Mouse (Mus musculus): ENCODE results near the gene Syt8.
"Not testable (repeated sequence)": the region's sequence is repeated elsewhere in the genome, so short reads cannot be mapped to it uniquely, and the experiment has no call there.

The Syt8 gene

GRCm38 (mm10) chr7:142434137-142434865, at the start of gene Syt8:
Syt8 (plus strand) TSS chr7:142434850.
- in situ Hi-C loops (cut with MboI; ENCODE audit: low sequenced_read_pairs), result loop anchor here (10.0 kb wide), 1 partner anchor 240 kb away; no protein-coding TSS in a partner anchor

DNA sequence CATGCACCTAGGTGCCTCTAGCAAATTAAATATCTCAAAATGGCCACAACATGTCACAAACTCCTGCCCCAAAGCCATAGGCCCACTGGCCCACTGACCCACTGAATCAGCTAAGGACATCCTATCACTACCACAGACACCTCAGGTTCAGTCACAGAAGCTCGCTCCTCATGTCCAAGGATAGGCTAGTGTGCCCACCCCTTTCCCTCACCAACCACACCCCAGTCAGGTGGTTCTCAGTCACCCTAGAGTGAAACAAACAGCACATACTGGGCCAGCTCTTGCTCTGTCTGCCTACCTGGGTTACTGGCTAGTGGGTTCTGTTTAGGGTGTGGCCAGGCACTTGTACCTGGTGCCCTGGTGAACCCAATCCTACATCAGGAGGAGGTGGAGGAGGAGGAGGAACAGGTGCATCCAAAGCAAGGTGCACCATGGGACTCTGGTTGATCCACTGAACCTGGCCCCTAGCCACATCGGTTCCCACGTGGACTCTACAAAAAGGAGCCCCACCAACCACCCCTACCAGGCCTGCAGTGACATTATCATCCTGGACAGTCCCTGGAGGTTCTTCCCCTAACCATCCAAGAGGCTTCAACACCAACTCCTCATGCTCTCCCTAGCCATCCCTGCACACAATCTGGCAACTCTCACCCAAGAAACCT, 48.8 kb upstream of the Syt8 start:
- in situ Hi-C loops (cut with MboI; ENCODE audit: low sequenced_read_pairs), result no loop called here

DNA sequence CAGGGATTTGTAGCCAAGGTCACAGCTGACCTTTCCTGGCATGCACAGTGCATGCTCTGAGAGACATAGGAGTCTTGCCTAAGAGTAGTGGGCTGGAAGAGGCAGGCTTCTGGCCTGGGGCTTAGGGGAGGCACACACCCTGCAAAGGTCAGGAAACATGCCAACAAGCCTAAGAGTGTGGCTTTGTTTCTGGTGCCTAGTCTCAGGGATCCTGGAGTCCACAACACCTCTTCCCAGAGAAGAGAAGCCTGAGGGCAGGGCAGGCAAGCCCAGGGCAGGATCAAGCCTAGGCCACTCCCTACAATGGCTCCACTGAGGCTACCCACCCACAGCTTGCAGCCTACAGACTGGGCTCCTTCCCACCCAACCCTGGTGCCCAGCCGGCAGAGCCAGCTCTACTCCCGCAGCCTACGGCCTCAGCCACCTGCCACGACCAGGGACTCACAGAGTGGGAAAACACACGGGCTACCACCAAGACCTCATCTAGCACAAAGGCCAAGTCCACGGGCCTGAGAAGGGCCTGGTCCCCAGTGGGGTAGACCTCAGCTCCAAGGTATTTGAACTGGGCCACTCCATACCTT, 47.9 kb upstream of the Syt8 start:
- in situ Hi-C loops (cut with MboI; ENCODE audit: low sequenced_read_pairs), result no loop called here

DNA sequence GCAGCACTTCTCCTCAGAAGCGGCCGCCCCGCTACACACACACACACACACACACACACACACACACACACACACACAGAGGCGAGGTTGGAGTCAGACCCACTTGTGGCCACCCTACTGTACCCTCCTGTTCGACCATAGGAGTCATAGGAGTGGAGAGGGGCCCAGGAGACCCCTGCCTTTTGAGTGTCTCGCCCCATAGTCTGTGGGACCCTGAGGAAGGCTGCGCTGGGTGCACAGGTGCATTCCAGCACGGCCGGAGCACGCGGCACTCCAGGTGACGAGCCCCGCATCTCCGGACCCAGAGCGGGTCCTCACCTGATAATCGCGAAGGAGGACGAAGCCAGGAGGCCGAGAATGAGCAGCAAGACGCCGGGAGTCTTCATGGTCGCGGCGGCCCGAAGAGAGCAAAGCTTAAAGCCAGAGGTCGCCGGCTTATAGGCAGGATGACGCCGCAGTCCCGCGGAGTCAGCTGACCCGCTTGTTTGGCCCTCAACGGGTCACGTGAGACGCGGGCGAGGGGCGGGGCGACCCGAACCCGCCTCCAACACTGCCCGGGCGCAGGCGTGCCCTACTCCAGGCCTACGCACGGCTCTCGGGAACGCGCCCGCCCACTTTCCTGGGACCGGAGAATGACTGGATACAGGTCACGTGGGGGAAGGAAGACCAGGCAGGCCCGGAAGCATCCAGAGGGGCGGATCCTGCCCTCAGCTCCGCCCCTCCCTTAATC, 47.1 kb upstream of the Syt8 start, which contains the start of gene Ctsd:
Ctsd (minus strand) TSS at position 620 of the 730 bp plus-strand sequence.
- in situ Hi-C loops (cut with MboI; ENCODE audit: low sequenced_read_pairs), result no loop called here

DNA sequence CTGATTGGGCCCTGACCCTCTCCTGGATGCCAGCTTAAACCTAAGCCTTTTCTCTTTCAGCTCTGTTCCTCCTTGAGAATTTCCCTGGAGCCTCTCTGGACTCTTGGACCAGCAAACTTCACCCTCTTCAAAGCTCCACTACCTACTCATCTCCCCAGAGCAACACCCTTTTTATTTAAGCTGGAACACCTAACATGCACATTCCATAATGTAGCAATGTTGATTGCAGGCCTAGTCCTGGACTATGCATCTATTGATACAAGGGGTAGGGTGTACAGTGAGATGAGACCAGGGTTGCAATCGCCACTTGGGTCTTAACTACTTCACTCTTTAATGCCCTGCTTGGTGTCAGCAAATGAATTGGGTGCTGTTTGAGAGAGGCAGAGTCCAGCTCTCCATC, 46.5 kb upstream of the Syt8 start:
- in situ Hi-C loops (cut with MboI; ENCODE audit: low sequenced_read_pairs), result no loop called here

DNA sequence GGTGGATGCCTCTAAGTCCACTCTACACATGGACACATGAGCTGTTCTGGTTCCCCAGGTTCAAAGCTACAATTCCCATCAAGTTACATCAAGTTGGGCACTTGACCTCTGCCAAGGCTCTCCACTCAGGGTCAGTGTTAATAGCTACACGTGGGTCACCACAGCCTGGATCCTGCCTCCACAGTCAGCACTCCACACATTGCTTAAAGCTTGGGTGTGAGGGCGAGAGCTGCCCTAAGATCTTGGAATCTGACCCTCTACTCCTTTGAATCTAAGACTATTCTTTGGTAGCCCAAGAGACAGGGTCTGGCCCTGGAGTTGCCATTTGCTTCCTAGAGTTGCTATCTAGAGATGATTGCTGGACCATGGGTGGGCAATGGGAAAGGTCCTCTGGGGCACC, 45.9 kb upstream of the Syt8 start:
- in situ Hi-C loops (cut with MboI; ENCODE audit: low sequenced_read_pairs), result no loop called here

DNA sequence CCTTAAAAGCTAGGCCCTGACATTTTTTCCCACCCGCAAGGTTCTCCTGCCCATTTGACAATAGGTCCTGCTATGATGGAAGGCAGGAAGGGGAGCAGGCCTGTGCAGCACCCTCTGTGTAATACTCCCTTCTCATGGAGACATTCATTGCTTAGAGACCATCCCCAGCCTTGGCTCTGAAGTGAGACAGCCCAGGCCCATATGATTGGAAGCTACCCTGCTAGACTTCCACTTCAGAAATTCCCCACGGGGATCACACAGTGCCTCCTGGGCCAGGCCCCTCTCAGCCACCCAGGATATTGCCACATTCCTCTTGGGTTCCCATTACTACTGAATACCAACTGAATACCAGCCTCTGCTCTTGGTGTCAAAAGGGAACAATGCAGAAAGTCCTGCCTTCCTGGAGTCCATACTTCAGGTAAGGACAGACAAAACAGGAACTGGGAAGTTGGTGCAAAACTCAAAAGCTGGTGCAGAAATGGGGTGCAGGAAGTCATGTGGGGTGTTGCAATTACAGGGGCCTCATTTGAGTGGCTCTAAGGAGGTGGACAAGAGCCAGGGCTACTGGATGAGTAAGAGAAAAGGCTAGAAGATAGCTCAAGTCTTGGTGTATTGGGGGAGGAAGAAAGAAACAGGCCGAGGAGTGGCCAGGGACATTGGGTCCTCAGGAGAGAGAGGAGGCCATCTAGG, 44.5 kb upstream of the Syt8 start:
- in situ Hi-C loops (cut with MboI; ENCODE audit: low sequenced_read_pairs), result no loop called here

GRCm38 (mm10) chr7:142391108-142391507, 43.5 kb upstream of the Syt8 start:
- in situ Hi-C loops (cut with MboI; ENCODE audit: low sequenced_read_pairs), result no loop called here

DNA sequence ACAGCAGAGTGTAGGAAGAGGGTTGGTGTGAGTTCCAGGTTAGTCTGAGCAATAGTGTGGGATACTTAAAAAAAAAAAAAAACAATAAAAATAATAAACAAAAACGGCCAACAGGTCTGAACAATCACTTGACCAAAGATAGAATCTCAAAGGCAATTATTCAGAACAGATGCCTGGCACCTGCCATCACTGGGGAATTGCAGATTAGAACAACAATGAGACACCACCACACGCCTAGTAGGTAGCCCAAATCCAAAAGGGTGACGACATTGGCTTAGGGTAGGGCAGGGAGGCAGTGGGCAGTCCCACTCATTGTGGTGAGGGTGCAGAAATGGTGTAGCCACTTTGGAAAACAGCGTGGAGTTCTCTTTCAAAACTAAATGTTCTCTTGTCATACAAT, 43.0 kb upstream of the Syt8 start:
- in situ Hi-C loops (cut with MboI; ENCODE audit: low sequenced_read_pairs), result no loop called here

DNA sequence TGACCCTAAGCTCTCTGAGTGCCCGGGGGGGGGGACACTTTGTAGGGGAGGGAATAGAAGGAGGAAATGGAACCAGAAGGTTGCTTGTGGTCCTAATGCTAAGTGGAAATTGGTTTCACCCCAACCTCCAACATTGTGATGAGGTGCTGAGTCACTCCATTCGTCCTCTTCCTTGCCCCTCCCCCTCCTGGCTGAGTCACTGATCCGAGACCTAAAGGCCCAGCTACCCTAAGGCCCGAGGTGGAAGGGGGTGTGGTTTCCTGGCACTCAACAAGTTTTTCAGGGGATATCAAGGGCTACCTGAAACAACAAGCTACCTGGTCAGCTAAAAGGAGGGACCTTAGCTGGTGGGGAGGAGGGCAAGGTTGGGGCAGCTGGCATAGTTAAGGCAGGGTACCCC, 41.5 kb upstream of the Syt8 start:
- in situ Hi-C loops (cut with MboI; ENCODE audit: low sequenced_read_pairs), result no loop called here

- in situ Hi-C loops (cut with MboI; ENCODE audit: low sequenced_read_pairs), result no loop called here
Observed at GRCm38 (mm10) chr7:142394261-142395190, 40.1 kb upstream of the Syt8 start.

- in situ Hi-C loops (cut with MboI; ENCODE audit: low sequenced_read_pairs), result no loop called here
Observed at GRCm38 (mm10) chr7:142395472-142395871, 39.2 kb upstream of the Syt8 start.

- in situ Hi-C loops (cut with MboI; ENCODE audit: low sequenced_read_pairs), result no loop called here
Observed at GRCm38 (mm10) chr7:142396611-142397010, 38.0 kb upstream of the Syt8 start.

GRCm38 (mm10) chr7:142398052-142398451, 36.6 kb upstream of the Syt8 start:
- in situ Hi-C loops (cut with MboI; ENCODE audit: low sequenced_read_pairs), result no loop called here

DNA sequence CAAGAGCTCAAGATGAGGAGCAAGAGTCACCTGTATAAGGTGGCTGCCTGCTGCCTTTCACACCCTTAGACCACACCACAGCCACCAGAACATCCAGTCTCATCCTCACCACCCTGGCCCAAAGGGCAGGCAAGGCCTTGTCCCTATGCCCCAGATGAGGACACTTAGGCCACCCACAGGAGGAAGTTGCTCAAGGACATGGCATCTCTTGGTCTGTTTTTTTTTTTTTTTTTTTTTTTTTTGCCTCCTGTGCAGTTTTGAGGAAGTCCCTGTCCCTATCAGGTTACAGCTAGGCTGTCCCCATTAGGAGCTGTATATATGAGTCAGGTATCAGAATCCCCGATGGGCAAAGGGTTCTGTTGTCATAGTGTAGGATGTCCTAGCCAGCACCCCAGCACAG, 35.4 kb upstream of the Syt8 start:
- in situ Hi-C loops (cut with MboI; ENCODE audit: low sequenced_read_pairs), result no loop called here

- in situ Hi-C loops (cut with MboI; ENCODE audit: low sequenced_read_pairs), result no loop called here
Observed at GRCm38 (mm10) chr7:142400112-142400749, 34.4 kb upstream of the Syt8 start.

- in situ Hi-C loops (cut with MboI; ENCODE audit: low sequenced_read_pairs), result no loop called here
Observed at GRCm38 (mm10) chr7:142400750-142401142, 33.9 kb upstream of the Syt8 start.

GRCm38 (mm10) chr7:142403591-142403990, 31.1 kb upstream of the Syt8 start:
- in situ Hi-C loops (cut with MboI; ENCODE audit: low sequenced_read_pairs), result no loop called here

GRCm38 (mm10) chr7:142405134-142405533, 29.5 kb upstream of the Syt8 start:
- in situ Hi-C loops (cut with MboI; ENCODE audit: low sequenced_read_pairs), result not testable (repeated sequence)
